Mouse (Mus musculus): ENCODE measurements around the gene Gm45521. TPM values are rescaled to one million over a fixed set of nuclear protein-coding genes. Genes with fewer than 3 reads are reported as not detected.

Gene Gm45521
- polyA plus RNA-seq, 1 experiment from 2014 or later = not detected

GRCm38 (mm10) chr14:7952610-7953254 lies 4.4 kb upstream of the Gm45521 start:
- H3K9ac ChIP-seq = peak overlapping the region; percentile 25; the same call in 1 of the 2 replicates
- peak overlapping the region; percentile 80 for H3K27ac ChIP-seq
- 13% methylated on average over 12 of the region's 12 CpGs for WGBS
- no peaks in the 10 kb centered on the region for H3K9me3 ChIP-seq (replicated peaks)
- H3K4me2 ChIP-seq = peak overlapping the region; percentile 39
- peaks cover 23% of the 10 kb centered on the region for H3K36me3 ChIP-seq
- H3K27me3 ChIP-seq = no peaks in the 10 kb centered on the region
- peak; percentile 47 for ATAC-seq (replicated peaks; ENCODE audit: insufficient number of reproducible peaks, insufficient read depth, low FRiP score, low read depth)
- no peak overlapping the region for H3K4me3 ChIP-seq
- H3K4me1 ChIP-seq (replicated peaks) = peaks cover 29% of the 10 kb centered on the region

- peaks cover 29% of the 10 kb centered on the region for H3K4me1 ChIP-seq (replicated peaks)
- 40% methylated on average over 6 of the region's 6 CpGs for WGBS
- no peaks in the 10 kb centered on the region for H3K27me3 ChIP-seq
- H3K36me3 ChIP-seq = peaks cover 15% of the 10 kb centered on the region
- no peaks in the 10 kb centered on the region for H3K9me3 ChIP-seq (replicated peaks)
- no peak overlapping the region for H3K4me2 ChIP-seq
- H3K27ac ChIP-seq = peak overlapping the region; percentile 80
- no peak overlapping the region for H3K4me3 ChIP-seq
- no peak overlapping the region for H3K9ac ChIP-seq
- peak; percentile 13; the same call in 1 of the 2 replicates for ATAC-seq (replicated peaks; ENCODE audit: insufficient number of reproducible peaks, insufficient read depth, low FRiP score, low read depth)
Measured at GRCm38 (mm10) chr14:7954071-7954471, 3.0 kb upstream of the Gm45521 start.

DNA sequence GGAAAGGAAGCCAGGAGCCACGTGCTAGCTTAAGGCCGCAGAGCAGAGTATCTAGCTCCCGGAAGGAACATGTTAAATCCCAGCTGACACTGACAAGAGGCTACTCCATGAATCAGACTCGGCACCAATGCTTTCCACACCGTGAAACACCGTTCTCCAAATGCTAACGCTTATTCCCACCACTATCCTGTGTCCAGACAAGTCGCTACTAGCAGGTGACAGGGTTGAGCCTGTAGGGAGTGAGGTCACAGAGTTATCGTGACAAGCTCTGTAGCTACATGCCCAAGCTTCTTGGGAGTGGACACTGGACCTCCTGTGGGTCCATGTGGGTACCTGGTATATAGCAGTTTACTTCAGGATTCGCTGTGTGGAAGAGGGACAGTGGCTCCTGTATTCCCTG lies 661 bp upstream of the Gm45521 start:
- Histone ChIP-seq H3K27me3 (no peaks in the 10 kb centered on the region), H3K36me3 (no peaks in the 10 kb centered on the region), H3K9me3 (replicated peaks) (no peaks in the 10 kb centered on the region), H3K4me3 (no peak overlapping the region), H3K4me2 (no peak overlapping the region), H3K4me1 (replicated peaks) (peaks cover 35% of the 10 kb centered on the region), H3K27ac (no peak overlapping the region), H3K9ac (no peak overlapping the region)
- no peak for ATAC-seq (replicated peaks; ENCODE audit: insufficient number of reproducible peaks, insufficient read depth, low FRiP score, low read depth)
- WGBS = 63% methylated on average over 10 of the region's 10 CpGs

- H3K4me2 ChIP-seq = no peak overlapping the region
- H3K4me1 ChIP-seq (replicated peaks) = peaks cover 12% of the 10 kb centered on the region
- H3K36me3 ChIP-seq = no peaks in the 10 kb centered on the region
- WGBS = 61% methylated on average over 11 of the region's 11 CpGs
- H3K9ac ChIP-seq = no peak overlapping the region
- no peaks in the 10 kb centered on the region for H3K9me3 ChIP-seq (replicated peaks)
- H3K27me3 ChIP-seq = no peaks in the 10 kb centered on the region
- no peak overlapping the region for H3K27ac ChIP-seq
- no peak for ATAC-seq (replicated peaks; ENCODE audit: insufficient number of reproducible peaks, insufficient read depth, low FRiP score, low read depth)
- H3K4me3 ChIP-seq = no peak overlapping the region
Measured at GRCm38 (mm10) chr14:7960616-7961015, 3.5 kb downstream of the Gm45521 start.

GRCm38 (mm10) chr14:7961714-7962113 lies 4.6 kb downstream of the Gm45521 start:
- 0 out of 2 replicates have a peak overlapping the region, but pooled peaks have one; percentile 39 for H3K27ac ChIP-seq
- WGBS = 33% methylated on average over 5 of the region's 5 CpGs
- no peaks in the 10 kb centered on the region for H3K9me3 ChIP-seq (replicated peaks)
- no peak overlapping the region for H3K9ac ChIP-seq
- no peaks in the 10 kb centered on the region for H3K36me3 ChIP-seq
- H3K4me1 ChIP-seq (replicated peaks) = peaks cover 12% of the 10 kb centered on the region
- no peak overlapping the region for H3K4me2 ChIP-seq
- H3K4me3 ChIP-seq = no peak overlapping the region
- H3K27me3 ChIP-seq = no peaks in the 10 kb centered on the region
- ATAC-seq (replicated peaks; ENCODE audit: insufficient number of reproducible peaks, insufficient read depth, low FRiP score, low read depth) = no peak

DNA sequence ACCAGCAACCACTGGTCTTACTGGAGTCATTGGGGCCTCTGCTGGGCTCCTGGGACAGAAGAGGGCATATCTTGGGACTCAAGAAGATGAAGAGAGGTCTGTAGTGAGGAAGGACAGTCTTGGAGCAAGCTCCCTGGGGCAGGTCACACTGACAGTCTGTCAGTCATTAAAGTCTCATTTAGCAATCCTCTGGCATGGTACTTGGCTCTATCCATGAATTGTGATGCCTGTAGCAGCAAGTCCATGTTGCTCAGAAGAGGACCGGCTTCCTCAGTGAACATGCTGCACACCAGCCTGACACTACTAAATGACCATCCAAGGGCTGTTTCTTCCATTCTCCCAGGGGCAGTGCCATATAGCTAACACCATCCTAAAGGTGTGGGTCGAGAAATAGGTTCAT lies 5.5 kb downstream of the Gm45521 start:
- WGBS = 85% methylated on average over 2 of the region's 2 CpGs
- H3K9me3 ChIP-seq (replicated peaks) = no peaks in the 10 kb centered on the region
- no peak overlapping the region for H3K9ac ChIP-seq
- no peak for ATAC-seq (replicated peaks; ENCODE audit: insufficient number of reproducible peaks, insufficient read depth, low FRiP score, low read depth)
- no peak overlapping the region for H3K4me2 ChIP-seq
- peaks cover 12% of the 10 kb centered on the region for H3K4me1 ChIP-seq (replicated peaks)
- no peak overlapping the region for H3K4me3 ChIP-seq
- no peak overlapping the region for H3K27ac ChIP-seq
- no peaks in the 10 kb centered on the region for H3K27me3 ChIP-seq
- H3K36me3 ChIP-seq = no peaks in the 10 kb centered on the region

- Histone ChIP-seq H3K27me3 (no peaks in the 10 kb centered on the region), H3K36me3 (no peaks in the 10 kb centered on the region), H3K9me3 (replicated peaks) (no peaks in the 10 kb centered on the region), H3K4me3 (no peak overlapping the region), H3K9ac (no peak overlapping the region), H3K27ac (no peak overlapping the region), H3K4me2 (no peak overlapping the region), H3K4me1 (replicated peaks) (peaks cover 12% of the 10 kb centered on the region)
- WGBS = 51% methylated on average over 7 of the region's 7 CpGs
- ATAC-seq (replicated peaks; ENCODE audit: insufficient number of reproducible peaks, insufficient read depth, low FRiP score, low read depth) = no peak
Measured at GRCm38 (mm10) chr14:7963160-7963559, 6.1 kb downstream of the Gm45521 start.

- ATAC-seq (replicated peaks; ENCODE audit: insufficient number of reproducible peaks, insufficient read depth, low FRiP score, low read depth) = no peak
- Histone ChIP-seq H3K9me3 (replicated peaks) (no peaks in the 10 kb centered on the region), H3K27ac (no peak overlapping the region), H3K4me2 (no peak overlapping the region), H3K36me3 (no peaks in the 10 kb centered on the region), H3K4me1 (replicated peaks) (peaks cover 12% of the 10 kb centered on the region), H3K9ac (no peak overlapping the region), H3K4me3 (no peak overlapping the region), H3K27me3 (no peaks in the 10 kb centered on the region)
- 50% methylated on average over 11 of the region's 11 CpGs for WGBS
Measured at GRCm38 (mm10) chr14:7964219-7964889, 7.3 kb downstream of the Gm45521 start.

DNA sequence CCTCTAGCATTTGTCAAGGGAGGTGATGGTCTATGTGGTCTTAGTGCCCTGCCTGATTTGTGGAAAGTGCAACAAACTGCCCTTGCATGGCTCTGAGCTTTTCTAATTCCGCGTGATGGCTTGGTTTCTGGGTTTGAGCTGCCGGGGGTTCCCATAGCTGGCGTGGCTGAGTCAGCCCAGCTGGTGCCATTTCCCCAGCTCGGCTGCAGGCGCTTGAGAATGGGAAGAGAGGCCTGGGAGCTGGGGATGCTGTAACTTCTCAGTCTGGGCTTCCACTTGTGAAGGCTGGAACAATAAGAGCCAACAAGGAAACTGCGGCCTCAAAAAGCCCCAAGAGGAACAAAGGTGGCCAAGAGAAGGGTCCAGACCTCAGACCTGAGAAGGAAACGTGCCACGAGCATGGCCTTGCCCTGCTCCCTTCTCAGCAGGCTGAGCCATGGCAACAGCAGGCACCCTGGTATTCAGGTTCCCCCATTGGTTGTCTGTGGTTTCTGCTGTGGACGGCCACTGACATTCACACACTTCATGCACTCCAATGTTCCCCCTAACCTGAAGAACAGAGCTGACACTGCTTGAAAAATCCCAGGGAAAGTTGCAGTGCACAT lies 14.9 kb downstream of the Gm45521 start:
- Histone ChIP-seq H3K27me3 (no peaks in the 10 kb centered on the region), H3K9me3 (replicated peaks) (no peaks in the 10 kb centered on the region), H3K36me3 (no peaks in the 10 kb centered on the region), H3K4me1 (replicated peaks) (no peaks in the 10 kb centered on the region), H3K27ac (no peak overlapping the region), H3K4me3 (no peak overlapping the region), H3K4me2 (no peak overlapping the region), H3K9ac (no peak overlapping the region)
- no peak for ATAC-seq (replicated peaks; ENCODE audit: insufficient number of reproducible peaks, insufficient read depth, low FRiP score, low read depth)
- WGBS = 54% methylated on average over 10 of the region's 10 CpGs

- H3K9me3 ChIP-seq (replicated peaks) = no peaks in the 10 kb centered on the region
- WGBS = 84% methylated on average over 1 of the region's 1 CpGs
- no peaks in the 10 kb centered on the region for H3K36me3 ChIP-seq
- no peaks in the 10 kb centered on the region for H3K27me3 ChIP-seq
- no peak overlapping the region for H3K4me3 ChIP-seq
- no peak overlapping the region for H3K9ac ChIP-seq
- no peaks in the 10 kb centered on the region for H3K4me1 ChIP-seq (replicated peaks)
- ATAC-seq (replicated peaks; ENCODE audit: insufficient number of reproducible peaks, insufficient read depth, low FRiP score, low read depth) = no peak
- H3K27ac ChIP-seq = no peak overlapping the region
- H3K4me2 ChIP-seq = no peak overlapping the region
Measured at GRCm38 (mm10) chr14:7974643-7975042, 17.6 kb downstream of the Gm45521 start.

DNA sequence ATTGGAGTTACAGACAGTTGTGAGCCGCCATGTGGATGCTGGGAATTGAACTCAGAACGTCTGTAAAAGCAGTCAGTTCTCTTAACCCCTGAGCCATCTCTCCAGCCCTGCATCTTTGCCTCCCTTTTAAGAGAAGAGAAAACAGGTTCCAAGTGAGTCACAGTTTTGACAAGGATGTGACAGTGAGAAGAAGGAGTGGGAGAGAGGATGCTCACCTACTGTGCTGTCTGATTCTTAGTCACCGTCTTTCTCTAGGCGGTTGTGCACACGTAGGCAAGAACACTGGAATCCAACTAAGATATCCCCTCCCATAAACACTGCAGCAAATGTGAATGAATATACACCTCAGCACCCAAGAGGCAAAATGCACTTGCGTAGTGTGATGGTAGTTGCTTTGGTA lies 18.1 kb downstream of the Gm45521 start:
- H3K9ac ChIP-seq = no peak overlapping the region
- WGBS = 79% methylated on average over 6 of the region's 6 CpGs
- H3K27ac ChIP-seq = no peak overlapping the region
- H3K36me3 ChIP-seq = no peaks in the 10 kb centered on the region
- H3K4me3 ChIP-seq = no peak overlapping the region
- no peaks in the 10 kb centered on the region for H3K4me1 ChIP-seq (replicated peaks)
- no peaks in the 10 kb centered on the region for H3K9me3 ChIP-seq (replicated peaks)
- no peak for ATAC-seq (replicated peaks; ENCODE audit: insufficient number of reproducible peaks, insufficient read depth, low FRiP score, low read depth)
- no peak overlapping the region for H3K4me2 ChIP-seq
- no peaks in the 10 kb centered on the region for H3K27me3 ChIP-seq
